Mouse (Mus musculus) limb, embryonic 14.5 days (tissue): ENCODE data around the gene Psd. TPM values are rescaled to one million over a fixed set of nuclear protein-coding genes. Genes with fewer than 3 reads are reported as not detected.

ENCODE experiments used
- ATAC-seq: fragments of 200-750 bp; cut with Nextera tagmentation; 2 replicates; pipeline ENCODE4 v1.8.0; 2017; ENCODE audit warnings: low read depth, moderate number of reproducible peaks, moderate TSS enrichment; ENCODE audit not compliant: low FRiP score
- DNase-seq: peaks from one replicate; pipeline ENCODE4 v3.0.0-alpha.2; 2015; ENCODE audit warnings: low spot score
- H3K27ac ChIP-seq: fragments of 300-500 bp; sonication (generic); replicated peaks from 2 replicates; pipeline ENCODE4 v1.5.1; 2014; ENCODE audit warnings: low read depth, mild to moderate bottlenecking, low read length, moderate library complexity, mixed read lengths
- H3K27me3 ChIP-seq: fragments of 300-500 bp; sonication (generic); 2 replicates; pipeline ENCODE4 v1.6.1; 2014; ENCODE audit warnings: low read length, mixed read lengths; ENCODE audit not compliant: control insufficient read depth, insufficient read depth
- H3K36me3 ChIP-seq: fragments of 300-500 bp; sonication (generic); 2 replicates; pipeline ENCODE4 v1.6.1; 2014; ENCODE audit warnings: mild to moderate bottlenecking, low read length, moderate library complexity, mixed read lengths; ENCODE audit not compliant: control insufficient read depth, insufficient read depth
- H3K4me1 ChIP-seq: fragments of 300-500 bp; sonication (generic); 2 replicates; pipeline ENCODE4 v1.6.1; 2014; ENCODE audit warnings: antibody characterized with exemption, low read length, mixed read lengths; ENCODE audit not compliant: control insufficient read depth, insufficient read depth
- H3K4me2 ChIP-seq: fragments of 300-500 bp; sonication (generic); replicated peaks from 2 replicates; pipeline ENCODE4 v1.6.1; 2014; ENCODE audit warnings: low read depth, mild to moderate bottlenecking, low read length, moderate library complexity; ENCODE audit not compliant: severe bottlenecking
- H3K4me3 ChIP-seq: fragments of 300-500 bp; sonication (generic); replicated peaks from 2 replicates; pipeline ENCODE4 v1.5.1; 2014; ENCODE audit warnings: low read length
- H3K9ac ChIP-seq: fragments of 300-500 bp; sonication (generic); 2 replicates; pipeline ENCODE4 v1.6.1; 2014; ENCODE audit warnings: mild to moderate bottlenecking, low read depth, low read length, moderate library complexity; ENCODE audit not compliant: severe bottlenecking
- H3K9me3 ChIP-seq: fragments of 300-500 bp; sonication (generic); 2 replicates; pipeline ENCODE4 v1.6.1; 2016; ENCODE audit warnings: low read length; ENCODE audit not compliant: control insufficient read depth
- POLR2A ChIP-seq: fragments of 200-500 bp; IDR thresholded peaks from 2 replicates; pipeline ENCODE4 v1.8.0; 2012; ENCODE audit warnings: inconsistent platforms, mild to moderate bottlenecking, moderate library complexity, borderline replicate concordance; ENCODE audit not compliant: insufficient read depth, insufficient read length; ENCODE audit errors: extremely low read depth
- WGBS: fragments of 180-500 bp; shearing (Covaris S2); extraction: QIAGEN DNeasy Blood & Tissue Kit; methylation state at CpG from one replicate; pipeline ENCODE4 v1.1.7; 2014; 5-methylcytosine and 5-hydroxymethylcytosine counted together
- polyA plus RNA-seq, 2 experiments: library from polyadenylated mRNA; depleted of rRNA in 1 of 2; stranded (reverse) in 1 of 2; unstranded in 1 of 2; fragments of >200 nt; fragmentation: Nextera tagmentation in 1 of 2; extraction: Ambion mirVana in 1 of 2; gene quantifications; 2 replicates each; pipeline versions ENCODE4 v1.2.1 to v1.2.3; 2012 to 2014

Psd gene
- polyA plus RNA-seq, 2 experiments: 5.5 to 7.8 TPM

DNA sequence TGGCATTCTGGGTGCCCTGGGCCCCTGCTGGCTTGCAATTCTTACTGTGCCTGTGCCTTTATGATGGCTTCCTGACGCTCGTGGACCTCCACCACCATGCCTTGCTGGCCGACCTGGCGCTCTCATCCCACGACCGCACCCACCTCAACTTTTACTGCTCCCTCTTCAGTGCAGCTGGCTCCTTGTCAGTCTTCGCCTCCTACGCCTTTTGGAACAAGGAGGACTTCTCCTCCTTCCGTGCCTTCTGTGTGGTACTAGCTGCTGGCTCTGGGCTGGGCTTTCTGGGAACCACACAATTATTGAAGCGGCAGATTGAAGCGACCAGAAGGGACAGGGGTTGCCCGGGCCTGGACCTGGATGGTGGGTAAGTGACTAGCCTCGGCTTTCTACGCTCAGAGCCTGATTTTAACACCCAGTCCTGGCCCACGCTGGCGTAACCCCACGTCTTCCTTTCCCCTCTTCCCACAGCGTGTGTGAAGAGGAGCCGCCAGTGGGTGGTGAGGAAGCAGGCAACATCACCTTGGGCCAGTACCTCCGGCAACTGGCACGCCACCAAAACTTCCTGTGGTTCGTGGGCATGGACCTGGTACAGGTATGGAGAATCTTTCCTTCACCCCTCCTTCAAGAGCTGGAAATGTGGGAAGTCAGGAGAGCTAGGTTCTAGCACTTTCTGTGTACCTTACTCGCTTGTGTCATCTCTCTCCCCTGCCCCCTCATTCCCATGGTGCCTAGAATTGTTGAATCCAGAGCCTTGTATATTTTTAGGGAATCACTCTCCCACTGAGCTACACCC, 41.0 kb upstream of the Psd start:
- DNase-seq (no peak), ATAC-seq (no peak)
- no peak overlapping the region for H3K27ac ChIP-seq
- no peaks in the 10 kb centered on the region for H3K9me3 ChIP-seq
- H3K36me3 ChIP-seq: no peaks in the 10 kb centered on the region
- WGBS: 78% methylated on average over 23 of the region's 23 CpGs
- TF ChIP-seq POLR2A: no peak
- no peaks in the 10 kb centered on the region for H3K27me3 ChIP-seq
- H3K4me1 ChIP-seq: no peaks in the 10 kb centered on the region
- H3K4me3 ChIP-seq: no peak overlapping the region
- no peak overlapping the region for H3K9ac ChIP-seq
- no peak overlapping the region for H3K4me2 ChIP-seq

DNA sequence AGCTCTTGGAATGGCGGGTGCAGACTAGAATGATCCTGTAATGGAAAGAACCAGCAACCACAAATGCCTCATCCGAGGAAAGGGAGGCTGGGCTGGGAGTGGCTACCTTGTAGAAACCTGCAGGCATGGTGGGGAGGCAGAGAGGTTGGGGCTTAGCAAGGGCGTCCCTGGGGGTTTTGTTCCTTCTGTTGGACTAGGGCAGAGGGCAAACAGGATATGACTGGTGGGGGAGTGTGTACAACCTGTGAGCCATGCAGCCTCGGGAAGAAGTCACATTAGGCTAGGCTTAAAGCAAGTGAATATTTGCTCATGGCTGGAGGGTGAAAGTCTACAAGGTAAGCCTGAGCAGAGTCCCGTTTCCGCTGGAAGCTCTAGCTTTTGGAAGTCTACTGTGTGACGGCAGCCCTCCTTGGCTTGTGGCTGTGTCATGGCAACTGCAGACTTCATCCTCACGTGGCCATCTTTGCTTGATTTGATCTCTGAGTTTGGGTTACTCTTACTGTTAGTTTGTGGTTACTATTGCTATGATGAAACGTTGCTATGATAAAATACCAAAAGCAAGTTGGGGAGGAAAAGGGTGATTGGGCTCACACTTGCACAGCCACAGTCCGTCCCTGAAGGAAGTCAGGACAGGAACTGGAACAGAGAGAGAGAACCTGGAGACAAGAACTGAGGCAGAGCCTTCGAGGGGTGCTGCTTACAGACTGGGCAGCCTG, 36.5 kb upstream of the Psd start:
- no peaks in the 10 kb centered on the region for H3K4me1 ChIP-seq
- DNase-seq (no peak), ATAC-seq (no peak)
- no peak overlapping the region for H3K9ac ChIP-seq
- no peak for TF ChIP-seq POLR2A
- H3K36me3 ChIP-seq: no peaks in the 10 kb centered on the region
- WGBS: 78% methylated on average over 11 of the region's 11 CpGs
- no peaks in the 10 kb centered on the region for H3K9me3 ChIP-seq
- H3K27me3 ChIP-seq: no peaks in the 10 kb centered on the region; the same call in 1 of the 2 replicates
- H3K27ac ChIP-seq: no peak overlapping the region
- no peak overlapping the region for H3K4me2 ChIP-seq
- no peak overlapping the region for H3K4me3 ChIP-seq

DNA sequence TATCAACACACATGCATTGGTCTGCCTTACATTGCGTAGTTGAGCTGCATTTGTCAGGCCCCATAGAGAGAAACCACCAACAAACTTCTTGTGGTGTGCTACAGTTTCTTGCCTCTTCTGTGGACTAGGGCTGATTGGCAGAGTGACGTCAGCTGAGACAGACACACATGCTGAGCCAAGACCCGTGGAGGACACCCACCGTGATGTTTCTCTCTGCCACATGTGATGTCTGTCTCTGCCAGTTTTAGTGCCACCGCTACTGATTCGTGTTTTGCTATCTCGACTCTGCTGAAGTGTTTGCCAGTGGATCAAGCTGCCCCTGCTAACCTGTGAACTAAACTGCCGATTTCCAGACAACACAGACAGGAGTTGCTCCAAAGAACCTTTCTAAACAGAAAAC, 35.1 kb upstream of the Psd start:
- Histone ChIP-seq H3K4me1 (peaks cover 1% of the 10 kb centered on the region), H3K27ac (no peak overlapping the region), H3K27me3 (peaks cover 10% of the 10 kb centered on the region; the same call in 1 of the 2 replicates), H3K4me3 (no peak overlapping the region), H3K9me3 (no peaks in the 10 kb centered on the region), H3K9ac (no peak overlapping the region), H3K4me2 (no peak overlapping the region), H3K36me3 (no peaks in the 10 kb centered on the region)
- ATAC-seq (no peak), DNase-seq (no peak)
- 80% methylated on average over 8 of the region's 8 CpGs for WGBS
- no peak for TF ChIP-seq POLR2A

DNA sequence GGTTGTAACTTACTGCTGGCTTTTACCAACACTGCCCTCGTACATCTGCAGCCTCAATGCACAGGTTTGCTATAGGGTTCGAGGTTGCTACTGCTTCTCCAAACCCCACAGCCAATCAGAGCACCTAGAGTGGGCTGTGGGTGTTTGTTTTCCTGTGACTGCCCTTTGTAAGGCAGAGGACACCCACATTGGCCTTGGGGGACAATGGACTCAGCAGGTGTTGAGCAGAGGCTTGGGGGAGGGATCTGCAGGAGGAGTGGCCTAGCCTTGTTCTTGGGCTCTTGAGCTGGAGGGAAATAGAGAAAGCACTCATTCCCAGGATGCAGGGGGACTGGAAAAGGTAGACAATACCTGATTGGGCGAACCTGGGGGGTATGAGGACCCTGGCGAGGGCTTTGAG, 31.4 kb upstream of the Psd start:
- no peak for TF ChIP-seq POLR2A
- Histone ChIP-seq H3K9me3 (no peaks in the 10 kb centered on the region), H3K27me3 (peaks cover 15% of the 10 kb centered on the region; the same call in 1 of the 2 replicates), H3K4me3 (no peak overlapping the region), H3K36me3 (no peaks in the 10 kb centered on the region), H3K4me2 (no peak overlapping the region), H3K4me1 (peaks cover 4% of the 10 kb centered on the region), H3K27ac (no peak overlapping the region), H3K9ac (no peak overlapping the region)
- WGBS: 73% methylated on average over 4 of the region's 4 CpGs
- ATAC-seq (no peak), DNase-seq (no peak)

DNA sequence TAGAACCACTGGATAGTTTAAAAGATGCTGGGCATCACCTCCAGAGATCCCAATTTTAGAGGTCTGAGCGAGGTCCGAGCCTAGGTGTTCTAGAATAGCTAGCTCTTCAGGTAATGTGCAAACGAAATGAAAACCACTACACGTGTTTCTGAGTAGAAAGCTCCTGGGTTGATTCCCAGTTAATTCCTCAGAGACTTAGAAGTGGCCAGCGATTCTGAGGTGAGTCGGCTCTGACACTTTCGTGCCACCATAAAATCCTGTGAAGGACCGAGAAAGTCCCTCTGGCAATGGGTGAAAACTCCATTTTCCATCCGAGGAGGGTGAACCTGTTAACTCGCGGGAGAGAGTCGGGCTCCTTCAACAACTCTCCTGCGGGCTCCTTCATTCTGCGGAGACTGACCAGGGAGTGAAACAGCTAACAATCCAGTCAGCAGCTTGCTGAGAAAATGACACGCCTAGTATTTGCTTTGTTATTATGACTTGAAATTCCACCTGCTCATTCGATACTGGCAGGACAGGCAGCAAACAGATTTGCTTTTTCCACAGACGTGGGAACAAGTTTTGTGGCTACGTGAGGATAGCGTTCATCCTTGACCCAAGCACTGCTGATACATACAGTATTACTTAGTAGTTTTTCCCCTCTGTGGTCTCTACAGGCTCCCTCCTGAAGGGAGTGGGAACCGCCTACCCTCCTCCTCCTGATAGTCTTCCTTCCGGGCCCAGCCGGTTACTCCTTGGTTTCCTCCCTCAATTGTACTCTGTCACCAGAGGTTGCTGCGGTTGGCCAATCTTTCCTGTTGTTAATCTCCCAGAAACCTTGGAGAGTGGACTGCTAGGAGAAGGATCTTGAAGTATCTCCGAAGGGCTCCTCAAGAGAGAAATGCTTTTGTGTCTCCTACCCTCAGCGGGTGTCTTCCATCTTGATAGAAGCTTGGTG, 30.7 kb upstream of the Psd start:
- H3K4me3 ChIP-seq: peak overlapping the region; percentile 46
- no peak for ATAC-seq
- peak overlapping the region; percentile 49; the same call in 1 of the 2 replicates for H3K9ac ChIP-seq
- 18% methylated on average over 25 of the region's 25 CpGs for WGBS
- H3K4me2 ChIP-seq: peak overlapping the region; percentile 68
- peaks cover 15% of the 10 kb centered on the region; the same call in 1 of the 2 replicates for H3K27me3 ChIP-seq
- H3K36me3 ChIP-seq: no peaks in the 10 kb centered on the region
- no peak overlapping the region for H3K27ac ChIP-seq
- no peak for DNase-seq
- H3K4me1 ChIP-seq: peaks cover 4% of the 10 kb centered on the region
- H3K9me3 ChIP-seq: no peaks in the 10 kb centered on the region
- TF ChIP-seq POLR2A: no peak
